Mouse (Mus musculus) mouse embryonic stem cell (cell line): ENCODE data around the gene BC030867.

Experiments used
- in situ Hi-C, 2 experiments: fragments of 300-500 bp; cut with MboI; formaldehyde crosslinking; loops; 1 replicate in 1 of 2; 3 replicates in 1 of 2; pipeline ENCODE4 v1.14.3; 2019 to 2020; ENCODE audit warnings: low sequenced_read_pairs in 2 of 2, low pct_unique_long_range_greater_than_20kb in 1 of 2, mixed read lengths in 1 of 2; ENCODE audit not compliant: unreplicated experiment in 1 of 2

BC030867 gene

GRCm38 (mm10) chr11:102219247-102219993, 29.3 kb upstream of the BC030867 start:
- in situ Hi-C loops: no loop called here

- in situ Hi-C loops: no loop called here
Observed at GRCm38 (mm10) chr11:102219994-102220346, 28.7 kb upstream of the BC030867 start.

GRCm38 (mm10) chr11:102220451-102220850, 28.2 kb upstream of the BC030867 start:
- in situ Hi-C loops: no loop called here

DNA sequence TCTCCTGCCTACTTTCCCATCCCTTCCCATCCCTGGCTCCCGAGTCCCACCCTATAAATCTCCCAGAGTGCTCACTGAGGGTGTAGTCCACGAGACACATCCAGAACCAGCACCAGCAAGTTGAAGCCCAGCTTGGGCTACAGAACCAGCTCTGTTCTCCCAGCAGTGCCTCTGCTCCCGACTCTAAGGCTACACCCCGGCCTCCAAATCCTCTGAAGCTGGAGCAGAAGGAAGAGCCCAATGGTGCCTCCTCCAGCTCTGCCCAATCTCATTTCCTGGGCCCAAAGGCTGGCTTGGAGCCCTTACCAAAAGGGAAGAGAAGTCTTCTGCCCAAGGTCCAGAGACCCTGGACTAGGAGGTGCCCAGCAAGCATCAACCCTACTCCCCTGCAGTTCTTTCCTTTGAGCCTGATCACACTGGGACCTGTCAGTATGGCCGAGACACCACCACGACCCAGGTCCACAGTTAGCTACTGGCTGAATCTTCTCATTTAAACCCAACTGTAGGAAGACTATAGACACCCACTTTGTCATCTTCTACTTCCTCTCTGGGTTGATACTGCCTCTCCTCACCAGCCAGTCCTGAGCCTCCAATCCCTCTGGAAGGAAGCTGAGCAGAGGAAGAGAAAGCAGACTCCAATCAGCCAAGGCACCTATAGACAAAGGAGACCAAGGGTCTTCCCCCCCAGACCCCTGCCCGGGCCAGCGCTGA, 27.3 kb upstream of the BC030867 start:
- in situ Hi-C loops: no loop called here

DNA sequence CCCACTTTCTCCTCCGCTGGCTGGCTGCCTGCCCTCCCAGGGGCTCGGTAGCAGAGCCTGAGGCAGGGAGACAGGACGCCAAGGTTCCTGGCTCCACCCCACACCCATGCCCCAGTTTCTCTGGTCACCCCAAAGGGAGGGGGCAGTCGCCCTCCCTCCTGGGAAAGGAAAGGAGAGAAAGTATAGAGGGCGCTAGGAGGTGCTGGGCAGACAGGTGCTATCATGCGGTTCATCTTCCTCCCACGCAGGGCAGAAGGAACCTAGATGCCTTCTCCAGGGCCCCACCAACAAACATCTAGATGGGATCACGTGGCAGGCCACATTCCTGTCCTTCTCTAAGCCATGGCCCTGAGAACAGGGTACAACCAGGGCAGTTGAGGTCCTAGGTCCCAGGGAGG, 26.7 kb upstream of the BC030867 start:
- in situ Hi-C loops: no loop called here

DNA sequence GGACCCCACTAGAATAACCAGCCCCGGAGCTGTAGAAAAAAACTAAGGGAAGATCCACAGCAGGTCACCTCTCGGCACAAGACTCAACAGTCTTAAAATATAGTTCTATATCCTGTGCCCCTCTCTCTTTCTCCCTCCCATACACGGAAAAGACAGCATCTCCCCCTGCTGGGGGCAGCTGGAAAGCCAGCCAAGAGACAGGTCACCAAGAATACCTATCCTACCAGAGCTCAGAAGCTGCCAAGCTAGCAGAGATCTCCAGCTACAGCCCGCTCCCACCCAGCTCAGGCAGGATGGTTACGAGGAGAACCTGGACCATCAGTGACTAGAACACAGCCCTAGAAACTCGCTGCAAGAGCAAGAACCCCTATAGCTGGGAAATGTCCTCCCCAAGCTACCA, 25.5 kb upstream of the BC030867 start:
- in situ Hi-C loops: no loop called here

- in situ Hi-C loops: no loop called here
Observed at GRCm38 (mm10) chr11:102224686-102225085, 24.0 kb upstream of the BC030867 start.

DNA sequence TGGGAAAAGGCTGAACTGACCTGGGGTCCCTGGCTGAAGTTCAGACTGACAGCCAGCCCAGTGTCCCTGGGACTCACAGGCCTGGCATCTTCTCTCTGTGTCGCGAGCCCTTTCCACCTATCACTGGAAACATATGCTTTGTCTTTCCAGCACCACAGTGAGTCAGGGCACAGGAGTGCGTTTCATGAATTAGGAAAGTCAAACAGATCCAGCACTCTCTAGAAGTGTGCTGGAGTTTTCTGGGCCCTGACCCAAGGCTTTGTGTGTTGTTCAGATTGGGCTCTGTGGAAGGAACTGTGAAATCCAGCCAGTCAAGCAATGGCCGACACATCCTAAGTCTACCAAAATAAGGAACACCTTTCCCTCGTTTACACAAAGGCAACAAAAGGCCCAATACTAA, 23.5 kb upstream of the BC030867 start:
- in situ Hi-C loops: no loop called here

DNA sequence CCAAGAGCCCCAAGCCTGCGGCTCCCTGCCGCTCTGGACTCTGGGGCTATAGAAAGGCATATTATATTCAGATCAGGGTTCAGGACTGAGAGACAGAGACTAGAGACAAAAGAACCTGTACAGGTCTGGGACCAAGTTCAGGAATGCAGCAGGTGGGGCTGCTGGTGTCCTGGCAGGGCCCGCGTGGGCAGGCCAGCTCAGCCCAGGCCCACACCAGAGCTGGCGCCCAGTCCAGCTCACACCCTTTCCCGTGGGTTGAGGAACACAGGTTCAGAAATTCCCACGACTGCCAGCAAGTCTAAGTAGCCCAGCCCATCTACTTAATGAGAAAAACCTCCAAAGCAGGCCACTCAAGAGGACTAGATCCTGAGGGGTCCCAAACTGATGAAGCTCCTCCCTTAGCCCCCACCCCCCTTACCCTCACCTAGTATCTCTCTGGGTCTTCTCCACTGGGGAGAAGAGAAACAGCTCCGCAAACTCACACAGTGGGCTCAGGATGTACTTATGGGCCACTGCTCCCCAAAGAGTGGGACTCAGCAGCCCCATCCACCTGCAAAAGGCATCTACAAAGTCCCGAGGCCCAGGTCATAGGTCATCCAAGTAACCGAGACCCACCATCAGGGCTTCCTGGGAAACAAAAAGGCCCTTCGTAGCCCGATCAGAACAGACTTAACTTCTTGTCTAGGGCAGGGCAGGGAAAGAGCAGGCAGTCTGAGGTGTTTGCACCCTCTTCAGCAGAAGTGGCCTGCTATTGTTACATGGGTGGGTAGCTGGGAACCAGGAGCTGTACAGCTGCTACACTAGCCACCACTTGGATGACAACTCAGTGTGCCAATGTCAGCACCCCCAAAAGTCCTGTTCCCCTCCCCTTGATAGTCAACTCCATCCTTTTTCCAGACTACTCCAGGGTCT, 22.4 kb upstream of the BC030867 start:
- in situ Hi-C loops: no loop called here

DNA sequence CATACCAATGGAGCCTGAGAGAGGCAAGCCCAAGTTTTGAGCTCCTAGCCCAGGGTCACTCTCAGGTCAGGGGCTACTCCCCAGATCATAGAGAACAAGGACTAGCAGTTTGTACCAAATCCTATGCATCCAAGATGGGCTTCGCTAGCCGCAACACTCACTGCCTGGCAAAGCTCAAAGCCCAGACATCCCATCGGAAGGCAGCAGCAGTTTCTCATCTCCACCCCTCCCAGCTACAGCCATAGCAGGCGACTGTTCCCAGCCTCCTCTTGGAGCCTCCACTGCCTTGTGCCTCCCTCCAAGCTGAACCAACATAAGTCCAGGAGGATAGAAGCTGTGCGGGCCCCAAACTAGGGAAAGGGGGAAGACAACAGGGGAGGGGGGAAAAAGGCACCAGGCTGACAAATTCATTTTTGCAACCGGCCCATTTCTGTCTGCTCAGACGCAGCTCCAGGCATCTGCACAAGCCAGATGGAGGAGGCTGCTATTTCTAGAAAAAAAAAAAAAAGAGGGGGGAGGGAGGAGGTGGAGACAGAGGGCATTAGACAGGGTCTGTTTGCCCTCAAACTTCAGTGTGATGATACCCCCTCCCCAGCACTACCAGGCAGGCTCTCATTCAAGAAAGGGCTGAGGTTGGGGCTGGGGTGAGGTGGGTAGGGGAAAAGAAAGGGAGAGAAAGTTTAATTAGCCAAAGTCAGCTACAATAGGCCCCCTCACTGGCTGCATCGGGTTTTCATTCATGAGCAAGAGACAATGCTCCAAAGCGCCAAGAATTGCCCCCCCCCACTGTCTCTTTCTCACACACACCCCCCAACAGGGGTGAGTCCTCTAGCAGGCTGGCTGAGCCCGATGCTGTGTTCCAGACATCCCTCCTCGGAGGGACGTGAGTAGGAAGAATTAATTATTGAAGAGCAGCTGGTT, 21.2 kb upstream of the BC030867 start:
- in situ Hi-C loops: no loop called here

DNA sequence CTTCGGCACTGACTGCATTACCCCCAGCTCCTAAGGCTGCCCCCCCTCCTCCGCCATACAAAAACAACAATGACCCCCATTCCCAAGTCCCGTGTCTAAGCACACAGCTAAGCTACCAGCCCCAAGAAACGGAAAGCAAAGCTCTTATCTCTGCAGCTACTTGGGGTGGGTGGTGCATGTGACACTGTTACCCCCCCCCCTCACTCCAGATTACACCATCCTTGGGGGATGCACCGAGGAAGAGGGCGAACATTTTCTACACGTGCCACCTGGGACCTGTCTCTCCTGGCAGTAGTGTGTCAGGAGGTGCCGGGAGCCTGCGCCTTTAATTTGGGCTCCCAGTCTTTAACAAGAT, 20.5 kb upstream of the BC030867 start:
- in situ Hi-C loops: no loop called here

DNA sequence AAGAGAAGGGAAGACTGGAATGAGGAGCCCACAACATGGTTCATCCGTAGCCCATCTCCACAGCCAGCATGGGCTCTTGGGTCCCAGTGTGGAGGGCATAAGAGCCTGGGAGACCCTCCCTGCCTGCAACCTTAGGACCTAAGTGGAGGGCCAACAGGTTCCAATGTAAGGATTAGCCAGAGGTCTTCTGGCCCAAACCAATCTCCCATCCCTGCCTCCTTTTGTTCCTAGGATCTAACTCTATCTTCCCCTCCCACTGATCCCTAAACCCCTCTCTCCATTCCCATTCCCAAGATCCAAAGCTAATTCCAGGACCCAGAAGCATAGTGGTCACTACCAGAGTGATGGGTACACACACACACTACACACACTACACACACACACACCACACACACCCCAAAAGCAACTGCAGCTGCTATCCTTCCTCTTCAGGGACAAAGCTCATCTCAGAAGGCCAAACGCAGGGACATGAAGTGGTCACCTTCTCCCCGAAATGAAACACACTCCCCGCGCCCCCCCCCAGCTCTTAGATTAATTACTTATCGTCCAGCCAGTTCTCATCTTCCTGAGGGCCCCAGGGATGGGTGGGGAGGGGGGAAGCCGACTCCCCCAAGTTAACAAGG, 19.9 kb upstream of the BC030867 start:
- in situ Hi-C loops: no loop called here

- in situ Hi-C loops: no loop called here
Observed at GRCm38 (mm10) chr11:102229331-102229953, 19.2 kb upstream of the BC030867 start.

- in situ Hi-C loops: no loop called here
Observed at GRCm38 (mm10) chr11:102230006-102230741, 18.5 kb upstream of the BC030867 start, which contains the start of gene Hdac5. TSS of gene Hdac5 (minus strand) at chr11:102230166.

GRCm38 (mm10) chr11:102236022-102236421, 12.7 kb upstream of the BC030867 start:
- in situ Hi-C loops: no loop called here

DNA sequence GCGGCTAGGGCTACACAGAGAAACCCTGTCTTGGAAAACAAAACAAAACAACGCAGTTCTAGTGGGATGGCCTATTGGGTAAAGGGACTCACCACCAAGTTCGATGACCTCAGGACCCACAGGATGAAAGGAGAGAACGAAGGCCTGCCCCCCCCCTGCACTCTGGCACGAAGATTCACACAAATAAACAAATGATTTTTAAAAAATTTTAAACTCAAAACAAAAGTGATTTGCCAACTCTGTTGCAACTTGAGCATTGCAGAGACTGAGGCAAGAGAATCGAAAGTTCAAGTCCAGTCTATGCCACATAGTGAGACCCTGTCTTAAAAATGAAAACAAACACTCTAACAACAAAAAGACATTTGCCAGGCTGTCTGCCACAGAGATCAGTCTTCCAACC, 8.0 kb upstream of the BC030867 start:
- in situ Hi-C loops: no loop called here

- in situ Hi-C loops: no loop called here
Observed at GRCm38 (mm10) chr11:102241246-102241645, 7.4 kb upstream of the BC030867 start.
